Mouse (Mus musculus) megakaryocyte, embryonic 14.5 days (primary cell): ENCODE measurements around the gene 4933406M09Rik.

ENCODE experiments used
- FLI1 ChIP-seq: IDR thresholded peaks from 2 replicates; pipeline ENCODE4 v1.6.1; 2012; ENCODE audit warnings: low read length, inconsistent platforms, mixed read lengths
- GATA1 ChIP-seq: IDR thresholded peaks from 3 replicates; pipeline ENCODE4 v1.6.1; 2012; ENCODE audit warnings: mixed read lengths, low read length, inconsistent platforms, borderline replicate concordance

- TF ChIP-seq GATA1: no peak
- no peak for TF ChIP-seq FLI1
These were observed 37.9 kb upstream of the 4933406M09Rik start for GRCm38 (mm10) chr1:134347791-134348190.
